Mouse (Mus musculus) gastrocnemius, postnatal 4 days (tissue): ENCODE measurements at regions not wholly inside any gene's neighbourhood (a gene's known extent, or its start where the extent isn't known, plus 50 kb on each side); places are given as distances from the start of the nearest gene placed in this dataset.
A peak's percentile ranks its signal among the peaks of the same experiment; 100 is the strongest.
"Not testable (repeated sequence)": the region's sequence is repeated elsewhere in the genome, so short reads cannot be mapped to it uniquely, and the experiment has no call there.

Experiments used
- DNase-seq, 2 experiments: peaks; one replicate each; pipeline ENCODE4 v3.0.0; 2021 to 2022; ENCODE audit warnings: low spot score in 2 of 2, mixed read lengths in 2 of 2

DNA sequence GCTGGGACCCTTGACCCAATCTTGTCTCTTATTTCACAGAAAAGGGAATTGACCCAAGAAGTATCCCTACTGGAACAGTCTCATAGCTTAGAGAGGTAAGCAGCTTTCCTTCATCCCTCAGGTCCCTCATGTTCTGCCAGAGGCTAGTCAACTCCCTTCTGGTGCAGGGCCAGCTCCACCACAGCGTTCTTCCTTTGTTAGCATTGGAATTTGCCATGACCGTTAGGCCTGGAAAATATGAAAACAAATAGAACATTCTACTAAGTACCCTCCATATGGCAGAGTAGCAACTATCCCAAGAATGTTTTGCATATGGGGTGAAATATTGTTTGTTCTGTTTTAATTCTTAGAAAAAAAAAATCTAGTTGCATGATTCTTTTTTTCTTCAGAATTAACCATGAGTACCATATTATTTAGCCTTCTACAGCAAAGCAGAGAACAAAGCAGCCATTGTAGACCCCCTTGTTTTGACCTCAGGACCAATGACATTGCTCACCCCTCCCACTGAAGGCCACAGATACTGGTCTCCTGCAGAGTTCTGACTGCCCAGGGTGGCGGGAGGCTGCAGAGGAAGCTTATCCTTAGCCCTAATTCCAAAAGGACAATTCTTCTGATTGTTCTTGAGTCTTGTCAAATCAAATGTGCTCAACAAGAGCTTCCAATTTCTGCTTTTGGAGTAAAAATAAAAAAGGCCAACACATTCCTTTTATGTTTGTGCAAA is 78.1 kb upstream of the Ehbp1 start:
- DNase-seq = no peak

GRCm38 (mm10) chr11:22421762-22422161 is 79.7 kb upstream of the Ehbp1 start:
- DNase-seq = no peak

- DNase-seq = peak; percentile 32 to 66
Observed at GRCm38 (mm10) chr11:22437140-22437850, 74.6 kb upstream of the Tmem17 start.

DNA sequence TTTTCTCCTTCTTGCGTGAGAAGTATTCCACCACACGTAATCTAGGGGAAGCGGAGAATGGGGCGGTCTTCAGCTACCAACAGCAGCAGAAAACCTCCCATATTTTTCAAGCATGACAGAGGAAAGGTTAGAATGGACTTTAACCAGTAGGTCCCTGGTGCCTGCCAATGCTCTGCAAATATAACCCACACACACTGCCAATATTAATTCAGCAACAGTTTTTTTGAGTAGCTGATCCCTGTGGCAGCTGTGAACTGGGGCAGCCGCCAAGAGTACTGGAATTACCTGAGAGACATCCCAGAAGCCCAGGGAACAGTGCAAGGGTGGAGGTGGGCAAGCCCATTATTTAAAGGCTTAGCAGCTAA is 74.1 kb upstream of the Tmem17 start:
- peak in 1 of 2 experiments; percentile 44 for DNase-seq

GRCm38 (mm10) chr11:22438441-22439066 is 73.3 kb upstream of the Tmem17 start:
- DNase-seq = no peak

- peak in 1 of 2 experiments; percentile 25 for DNase-seq
Observed at GRCm38 (mm10) chr11:22440521-22440920, 71.4 kb upstream of the Tmem17 start.

GRCm38 (mm10) chr11:22453161-22453560 is 58.7 kb upstream of the Tmem17 start:
- no peak for DNase-seq

DNA sequence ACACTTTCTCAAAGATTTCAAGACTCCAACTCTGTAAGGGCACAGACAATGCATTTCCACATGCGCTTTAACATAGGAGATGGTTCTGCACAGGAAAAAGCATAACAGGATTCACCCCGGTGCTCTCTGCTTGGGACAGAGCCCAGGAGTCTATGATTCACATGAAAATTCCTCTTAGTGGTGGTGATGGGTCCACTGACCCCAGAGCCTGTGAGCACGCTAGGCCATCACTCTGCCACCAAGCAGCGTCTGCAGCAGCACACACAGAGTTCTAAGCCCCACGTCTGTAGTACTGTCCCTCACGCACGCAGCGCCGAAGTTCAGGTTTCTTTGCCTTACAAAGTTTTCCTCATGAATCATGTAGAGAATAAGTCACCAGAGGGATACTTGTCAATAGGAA is 55.6 kb upstream of the Tmem17 start:
- no peak for DNase-seq

GRCm38 (mm10) chr11:22457220-22457619 is 54.7 kb upstream of the Tmem17 start:
- DNase-seq = no peak

DNA sequence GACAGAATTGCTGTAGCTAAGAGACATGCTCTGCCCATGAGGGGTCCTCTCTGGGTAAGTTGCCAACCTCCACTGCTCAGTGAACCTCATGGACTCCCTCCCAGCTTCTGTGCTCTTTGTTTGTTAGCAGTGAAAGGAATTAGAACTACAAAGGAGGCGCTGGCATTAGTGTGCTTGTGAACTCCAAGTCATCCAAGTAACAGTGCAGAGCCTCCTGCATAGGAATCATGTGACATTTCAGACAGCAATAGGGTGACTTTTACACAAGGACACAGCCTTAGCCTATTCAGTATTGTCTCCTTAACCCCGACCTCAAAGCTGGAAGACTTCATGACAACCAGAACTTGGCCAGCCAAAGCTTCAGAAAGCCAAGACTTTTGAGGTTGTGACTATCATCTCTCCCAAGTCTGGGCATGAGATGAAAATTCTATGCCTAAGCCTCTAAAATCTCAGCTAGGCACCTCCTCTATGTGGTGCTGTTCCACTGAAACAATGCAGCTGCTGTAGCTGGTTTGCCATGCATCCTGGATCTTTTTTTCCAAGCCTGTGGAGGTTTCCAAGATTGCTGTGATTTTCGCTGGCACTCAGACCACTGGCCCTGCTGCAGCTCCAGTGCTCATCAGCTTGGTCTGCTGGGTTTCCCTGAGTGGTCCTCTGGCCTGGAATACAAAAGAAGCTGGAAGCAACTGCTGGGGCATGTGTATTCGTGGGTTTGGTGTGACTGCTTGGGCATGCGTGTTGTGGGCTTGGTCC is 52.8 kb upstream of the Tmem17 start:
- no peak for DNase-seq

DNA sequence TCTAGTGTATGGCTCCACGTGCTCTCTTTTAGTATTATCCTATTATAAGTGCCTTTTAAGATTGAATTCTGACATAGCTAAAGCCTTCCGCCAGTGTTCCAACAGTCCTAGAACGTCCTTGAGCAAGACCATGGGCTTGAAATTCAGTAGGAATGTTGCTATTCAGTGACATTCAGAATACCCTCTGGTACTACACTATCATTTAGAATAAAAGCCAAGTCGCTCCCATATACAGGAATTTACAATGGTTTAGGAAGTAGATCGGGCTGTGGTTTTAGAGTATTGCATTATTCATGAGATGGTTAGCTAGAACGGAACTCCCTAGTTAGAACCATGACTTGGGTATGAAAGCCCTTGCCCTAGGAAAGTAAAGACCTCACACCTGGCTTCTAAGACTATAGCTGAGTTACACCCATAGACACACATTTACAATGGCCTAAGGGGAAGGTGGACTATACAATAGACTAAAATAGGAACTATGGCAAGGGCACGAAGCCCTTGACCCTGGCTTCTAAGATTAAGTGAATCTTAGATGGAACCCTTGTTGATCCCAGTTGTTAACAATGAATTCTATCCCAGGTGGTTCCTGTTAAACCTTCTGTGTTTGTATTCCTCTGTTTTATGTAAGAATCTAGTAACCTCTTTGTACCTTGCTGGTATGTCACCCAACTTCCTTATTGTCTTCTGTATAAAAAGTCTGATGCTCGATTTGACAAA is 50.7 kb upstream of the Tmem17 start:
- not testable (repeated sequence) for DNase-seq
